In genomic region chr3:108853266-108853665, GRCm38 (mm10) we compare ENCODE assay signal across 29 mouse cellular contexts. TPM values are rescaled to one million over a fixed set of nuclear protein-coding genes. Genes with fewer than 3 reads are reported as not detected.
DNase-seq lines count a peak whose midpoint lies in the region; ATAC-seq and TF ChIP-seq lines count a peak whose summit lies in the region.
"Had no signal": no experiment of that assay in that cellular context is flagged by ENCODE, and none has a peak within 500 bp of the region (broad histone marks: within the 10 kb centered on the region; RNA-seq: fewer than 3 reads in every experiment).

No protein-coding gene starts in this region.

- H3K4me3 ChIP-seq in embryonic facial prominence, embryonic 14.5 days (ENCODE audit: low read depth, low read length) = no peak overlapping the region
- no peak overlapping the region for H3K4me3 ChIP-seq in embryonic facial prominence, embryonic 10.5 days
- H3K4me3 ChIP-seq in layer of hippocampus, adult 2 months = no peak overlapping the region
- no peak overlapping the region for H3K4me3 ChIP-seq in bone marrow macrophage, adult 2 months (ENCODE audit: insufficient read depth, low read length)
- H3K4me3 ChIP-seq in limb, embryonic 10.5 days = no peak overlapping the region
- H3K4me3 ChIP-seq: embryonic facial prominence, embryonic 12.5 days; embryonic facial prominence, embryonic 15.5 days; erythroblast, embryonic 14.5 days; forebrain, embryonic 10.5 days; forebrain, embryonic 12.5 days had no signal

- no peaks in the 10 kb centered on the region for H3K9me3 ChIP-seq in embryonic facial prominence, embryonic 14.5 days (ENCODE audit: control insufficient read depth, low read length)
- H3K9me3 ChIP-seq in embryonic facial prominence, embryonic 10.5 days = no peaks in the 10 kb centered on the region
- H3K9me3 ChIP-seq in limb, embryonic 10.5 days (replicated peaks) = no peaks in the 10 kb centered on the region
- H3K9me3 ChIP-seq: embryonic facial prominence, embryonic 12.5 days; embryonic facial prominence, embryonic 15.5 days; forebrain, embryonic 10.5 days; forebrain, embryonic 12.5 days; G1E had no signal

- no peak overlapping the region for H3K27ac ChIP-seq in embryonic facial prominence, embryonic 14.5 days (replicated peaks; ENCODE audit: low read depth, low read length)
- no peak overlapping the region for H3K27ac ChIP-seq in embryonic facial prominence, embryonic 10.5 days (replicated peaks)
- H3K27ac ChIP-seq in layer of hippocampus, adult 2 months = peak overlapping the region; percentile 89
- H3K27ac ChIP-seq in bone marrow macrophage, adult 2 months (ENCODE audit: insufficient read depth, low read depth, low read length) = peak overlapping the region; percentile 10
- H3K27ac ChIP-seq in limb, embryonic 10.5 days = no peak overlapping the region
- H3K27ac ChIP-seq: embryonic facial prominence, embryonic 12.5 days; embryonic facial prominence, embryonic 15.5 days; forebrain, embryonic 10.5 days; forebrain, embryonic 12.5 days had no signal

- H3K4me1 ChIP-seq in embryonic facial prominence, embryonic 14.5 days (ENCODE audit: control insufficient read depth, insufficient read depth, low read length) = peaks cover 14% of the 10 kb centered on the region
- peaks cover 26% of the 10 kb centered on the region for H3K4me1 ChIP-seq in embryonic facial prominence, embryonic 10.5 days
- peaks cover 72% of the 10 kb centered on the region for H3K4me1 ChIP-seq in bone marrow macrophage, adult 2 months (ENCODE audit: control insufficient read depth, insufficient read depth, low read length)
- peaks cover 30% of the 10 kb centered on the region for H3K4me1 ChIP-seq in limb, embryonic 10.5 days

- 67% methylated on average over 1 of the region's 1 CpGs for WGBS in embryonic facial prominence, embryonic 14.5 days
- 81% methylated on average over 1 of the region's 1 CpGs for WGBS in embryonic facial prominence, embryonic 10.5 days
- 82% methylated on average over 1 of the region's 1 CpGs for WGBS in limb, embryonic 10.5 days

- no peaks in the 10 kb centered on the region for H3K27me3 ChIP-seq in embryonic facial prominence, embryonic 14.5 days (replicated peaks; ENCODE audit: control insufficient read depth, insufficient read depth, low read length)
- H3K27me3 ChIP-seq in embryonic facial prominence, embryonic 10.5 days (replicated peaks; ENCODE audit: low read depth, poor library complexity, severe bottlenecking) = 0 out of 2 replicates have a peak, but pooled peaks cover 6% of the 10 kb centered on the region
- no peaks in the 10 kb centered on the region for H3K27me3 ChIP-seq in limb, embryonic 10.5 days (ENCODE audit: low read depth, poor library complexity, severe bottlenecking)
- H3K27me3 ChIP-seq: CH12.LX; embryonic facial prominence, embryonic 12.5 days; embryonic facial prominence, embryonic 15.5 days; Patski had no signal

- no peak overlapping the region for H3K4me2 ChIP-seq in embryonic facial prominence, embryonic 14.5 days (ENCODE audit: low read depth, low read length)
- H3K4me2 ChIP-seq: embryonic facial prominence, embryonic 12.5 days; embryonic facial prominence, embryonic 15.5 days; forebrain, embryonic 12.5 days had no signal

- TF ChIP-seq CTCF in layer of hippocampus, adult 2 months (conservative IDR thresholded peaks at IDR 0.05) = no peak
- TF ChIP-seq CTCF in bone marrow macrophage, adult 2 months (IDR thresholded peaks at IDR 0.05; ENCODE audit: low read depth, low read length) = no peak

- no peak for ATAC-seq in embryonic facial prominence, embryonic 14.5 days (ENCODE audit: low read depth)
- ATAC-seq: activated CD4-positive, CD25-positive, alpha-beta regulatory T cell, adult 4 months; CD4-positive, CD25-positive, alpha-beta regulatory T cell, adult 4 months; forebrain, embryonic 14.5 days; forebrain, embryonic 16.5 days; Patski had no signal

- TF ChIP-seq POLR2A in bone marrow macrophage, adult 2 months (IDR thresholded peaks at IDR 0.05; ENCODE audit: borderline replicate concordance, low read depth, low read length) = no peak

- no peaks in the 10 kb centered on the region for H3K36me3 ChIP-seq in embryonic facial prominence, embryonic 14.5 days (ENCODE audit: control insufficient read depth, insufficient read depth, low read length)
- H3K36me3 ChIP-seq in embryonic facial prominence, embryonic 10.5 days (replicated peaks) = no peaks in the 10 kb centered on the region
- no peaks in the 10 kb centered on the region for H3K36me3 ChIP-seq in limb, embryonic 10.5 days
- H3K36me3 ChIP-seq: embryonic facial prominence, embryonic 12.5 days; embryonic facial prominence, embryonic 15.5 days; forebrain, embryonic 10.5 days; forebrain, embryonic 12.5 days; G1E had no signal

- DNase-seq in embryonic facial prominence, embryonic 14.5 days (ENCODE audit: low spot score) = peak; percentile 24
- no peak for DNase-seq in embryonic facial prominence, embryonic 10.5 days (ENCODE audit: low spot score)
- no peak for DNase-seq in layer of hippocampus, adult 2 months (ENCODE audit: low spot score in 2 of 2)
- no peak for DNase-seq in layer of hippocampus, adult 8-10 months (ENCODE audit: low spot score in 2 of 2)
- no peak for DNase-seq in limb, embryonic 10.5 days (ENCODE audit: low spot score)
- DNase-seq: adrenal gland, adult 8-10 months; adrenal gland, postnatal 14 days; adrenal gland, postnatal 36 days; B cell, adult 2 months; cerebellum, adult 11 months; cerebellum, adult 18-20 months; cerebellum, adult 8-10 months; cerebellum, adult 9-11 months; cerebellum, postnatal 14 days; cerebellum, postnatal 36 days; embryo, embryonic 11 days had no signal

- no peak overlapping the region for H3K9ac ChIP-seq in embryonic facial prominence, embryonic 14.5 days (ENCODE audit: low read depth, low read length)
- H3K9ac ChIP-seq: embryonic facial prominence, embryonic 12.5 days; embryonic facial prominence, embryonic 15.5 days; forebrain, embryonic 12.5 days had no signal

RNA-seq across cellular contexts. Expression of gene Stxbp3, which starts 12.9 kb away (rescaled TPM):
- polyA plus RNA-seq in embryonic facial prominence, embryonic 14.5 days (2014; fragmentation: Nextera tagmentation; extraction: Ambion mirVana) = 35.3 and 35.7 TPM in 2 replicates
- polyA plus RNA-seq in embryonic facial prominence, embryonic 10.5 days (2016; fragmentation: Nextera tagmentation; extraction: Ambion mirVana) = 22.4 and 23.1 TPM in 2 replicates
- 10 to 100 TPM; 25.1 to 27.8 TPM for total RNA-seq in layer of hippocampus, adult 2 months (2021)
- 10 to 100 TPM; 22.8 to 39.8 (median 30.9) TPM for total RNA-seq in layer of hippocampus, adult 8-10 months (2022)
- polyA plus RNA-seq in bone marrow macrophage, adult 2 months (2012; ENCODE audit: insufficient read depth, insufficient read length, missing spikeins) = 128 and 141 TPM in 2 replicates
- 20.8 and 24.6 TPM in 2 replicates for polyA plus RNA-seq in limb, embryonic 10.5 days (2016; fragmentation: Nextera tagmentation; extraction: Ambion mirVana)

RNA-seq across cellular contexts. Expression of gene Fndc7, which starts 36.5 kb away (rescaled TPM):
- polyA plus RNA-seq in embryonic facial prominence, embryonic 14.5 days (2014; fragmentation: Nextera tagmentation; extraction: Ambion mirVana) = 0.18 and 0.60 TPM in 2 replicates
- polyA plus RNA-seq in embryonic facial prominence, embryonic 10.5 days (2016; fragmentation: Nextera tagmentation; extraction: Ambion mirVana) = 0.34 TPM in 1 of 2 replicates, not detected in the other
- under 1 TPM in 1 of 2 experiments, not detected in 1; 0.15 TPM for total RNA-seq in layer of hippocampus, adult 2 months (2021)
- total RNA-seq in layer of hippocampus, adult 8-10 months (2022) = under 1 TPM in 1 of 4 experiments, not detected in 3; 0.13 TPM
- 0.51 and 1.0 TPM in 2 replicates for polyA plus RNA-seq in bone marrow macrophage, adult 2 months (2012; ENCODE audit: insufficient read depth, insufficient read length, missing spikeins)
- polyA plus RNA-seq in limb, embryonic 10.5 days (2016; fragmentation: Nextera tagmentation; extraction: Ambion mirVana) = 0.14 TPM in 1 of 2 replicates, not detected in the other
- polyA plus RNA-seq: erythroblast, embryonic 14.5 days; forebrain, embryonic 10.5 days; forebrain, embryonic 12.5 days; forebrain, embryonic 14.5 days; forebrain, embryonic 16.5 days; G1E had no signal

RNA-seq across cellular contexts. Expression of gene Prpf38b, which starts 58.3 kb away (rescaled TPM):
- 57.8 and 58.1 TPM in 2 replicates for polyA plus RNA-seq in embryonic facial prominence, embryonic 14.5 days (2014; fragmentation: Nextera tagmentation; extraction: Ambion mirVana)
- 77.1 and 80.7 TPM in 2 replicates for polyA plus RNA-seq in embryonic facial prominence, embryonic 10.5 days (2016; fragmentation: Nextera tagmentation; extraction: Ambion mirVana)
- total RNA-seq in layer of hippocampus, adult 2 months (2021) = 10 to 100 TPM; 51.9 to 53.1 TPM
- 10 to 100 TPM; 43.2 to 57.0 (median 47.7) TPM for total RNA-seq in layer of hippocampus, adult 8-10 months (2022)
- polyA plus RNA-seq in bone marrow macrophage, adult 2 months (2012; ENCODE audit: insufficient read depth, insufficient read length, missing spikeins) = 198 and 227 TPM in 2 replicates
- polyA plus RNA-seq in limb, embryonic 10.5 days (2016; fragmentation: Nextera tagmentation; extraction: Ambion mirVana) = 69.9 and 72.6 TPM in 2 replicates

Comparison
In these comparisons a context has a peak if more than half of its experiments do, and no peak if none do; other contexts are left out.
1. H3K27ac ChIP-seq: peak in layer of hippocampus, adult 2 months (single experiment) and bone marrow macrophage, adult 2 months (single experiment); none in embryonic facial prominence, embryonic 14.5 days (single experiment), embryonic facial prominence, embryonic 10.5 days (single experiment) and limb, embryonic 10.5 days (single experiment).